Mouse (Mus musculus) intestine, postnatal 0 days (tissue): ENCODE data around the gene Atg13. TPM values are rescaled to one million over a fixed set of nuclear protein-coding genes. Genes with fewer than 3 reads are reported as not detected.

Experiments used
- ATAC-seq: fragments of 200-750 bp; cut with Nextera tagmentation; 2 replicates; pipeline ENCODE4 v1.8.0; 2017; ENCODE audit warnings: mild to moderate bottlenecking, moderate TSS enrichment, moderate library complexity
- H3K27ac ChIP-seq: fragments of 300-500 bp; sonication (generic); 2 replicates; pipeline ENCODE4 v1.5.1; 2014; ENCODE audit warnings: mild to moderate bottlenecking, low read depth, low read length, moderate library complexity
- H3K27me3 ChIP-seq: fragments of 300-500 bp; sonication (generic); replicated peaks from 2 replicates; pipeline ENCODE4 v1.6.1; 2014; ENCODE audit warnings: low read length, mixed read lengths; ENCODE audit not compliant: control insufficient read depth, insufficient read depth
- H3K36me3 ChIP-seq: fragments of 300-500 bp; sonication (generic); 2 replicates; pipeline ENCODE4 v1.6.1; 2014; ENCODE audit warnings: mild to moderate bottlenecking, moderate library complexity; ENCODE audit not compliant: control insufficient read depth, insufficient read depth
- H3K4me1 ChIP-seq: fragments of 300-500 bp; sonication (generic); replicated peaks from 2 replicates; pipeline ENCODE4 v1.6.1; 2014; ENCODE audit warnings: antibody characterized with exemption, low read length, mixed read lengths; ENCODE audit not compliant: control insufficient read depth, insufficient read depth
- H3K4me2 ChIP-seq: fragments of 300-500 bp; sonication (generic); replicated peaks from 2 replicates; pipeline ENCODE4 v1.6.1; 2014; ENCODE audit warnings: low read depth, mild to moderate bottlenecking, moderate library complexity
- H3K4me3 ChIP-seq: fragments of 300-500 bp; sonication (generic); 2 replicates; pipeline ENCODE4 v1.5.1; 2014; ENCODE audit warnings: low read depth, low read length
- H3K9ac ChIP-seq: fragments of 300-500 bp; sonication (generic); 2 replicates; pipeline ENCODE4 v1.6.1; 2014; ENCODE audit warnings: mild to moderate bottlenecking, low read depth, low read length
- H3K9me3 ChIP-seq: fragments of 300-500 bp; sonication (generic); 2 replicates; pipeline ENCODE4 v1.6.1; 2016; ENCODE audit warnings: mixed run types; ENCODE audit not compliant: control insufficient read depth
- CTCF ChIP-seq: sonication (generic); IDR thresholded peaks from 2 replicates; pipeline ENCODE4 v1.5.1; 2016; ENCODE audit warnings: low read depth, mild to moderate bottlenecking, control low read depth, antibody characterized with exemption, moderate library complexity
- WGBS: fragments of 180-500 bp; shearing (Covaris S2); extraction: QIAGEN DNeasy Blood & Tissue Kit; methylation state at CpG from one replicate; pipeline ENCODE4 v1.1.7; 2014; 5-methylcytosine and 5-hydroxymethylcytosine counted together
- polyA plus RNA-seq: library from polyadenylated mRNA; unstranded; fragments of >200 nt; fragmentation: Nextera tagmentation; extraction: Ambion mirVana; gene quantifications from 2 replicates; pipeline ENCODE4 v1.2.1, GENCODE M21; 2015

Atg13 gene
- polyA plus RNA-seq, 1 experiment from 2014 or later: 15.8 TPM

DNA sequence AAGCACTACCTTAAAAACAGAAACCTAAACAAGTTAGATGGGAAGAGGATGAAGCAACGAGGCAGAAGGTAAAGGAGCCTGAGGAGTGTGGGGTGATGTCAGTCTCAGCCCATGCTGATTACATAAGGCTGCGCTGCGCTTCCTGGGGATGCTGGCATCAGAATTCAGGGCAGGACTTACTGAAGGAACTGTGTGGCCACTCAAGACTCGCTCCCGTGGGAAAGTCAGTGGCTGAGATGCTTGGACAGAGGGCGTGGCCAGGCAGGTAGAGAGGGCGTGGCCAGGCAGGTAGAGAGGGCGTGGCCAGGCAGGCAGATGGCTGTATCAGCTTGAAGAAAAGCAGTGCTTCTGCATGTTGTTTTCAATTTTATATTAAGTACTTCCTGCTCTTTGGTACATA lies 26.5 kb downstream of the Atg13 start:
- H3K27me3 ChIP-seq: no peaks in the 10 kb centered on the region
- no peak overlapping the region for H3K4me3 ChIP-seq
- no peak overlapping the region for H3K9ac ChIP-seq
- 65% methylated on average over 8 of the region's 8 CpGs for WGBS
- ATAC-seq: no peak
- no peak for TF ChIP-seq CTCF
- no peaks in the 10 kb centered on the region for H3K9me3 ChIP-seq
- no peak overlapping the region for H3K4me2 ChIP-seq
- no peaks in the 10 kb centered on the region for H3K4me1 ChIP-seq
- H3K36me3 ChIP-seq: peaks cover 72% of the 10 kb centered on the region
- H3K27ac ChIP-seq: no peak overlapping the region

DNA sequence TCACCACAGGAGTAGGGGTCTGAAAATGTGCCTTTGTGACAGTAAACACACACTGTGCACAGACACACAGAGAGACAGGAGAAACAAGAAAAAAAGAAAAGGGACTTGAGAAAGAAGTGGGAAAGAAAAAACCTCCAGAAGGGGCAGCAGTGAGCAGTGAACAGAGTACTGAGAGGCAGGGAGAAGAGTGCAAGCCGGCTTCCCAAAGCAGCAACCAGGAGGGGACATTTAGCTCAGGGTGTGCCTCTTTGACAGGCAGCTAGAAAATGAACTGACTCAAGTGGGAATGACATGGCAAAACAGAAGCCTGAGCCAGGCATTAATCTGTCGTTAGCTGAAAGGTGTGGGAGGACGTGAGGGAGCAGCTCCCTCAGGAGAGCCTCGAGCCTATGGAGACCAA lies 27.5 kb downstream of the Atg13 start:
- Histone ChIP-seq H3K27me3 (no peaks in the 10 kb centered on the region), H3K4me3 (no peak overlapping the region), H3K9ac (no peak overlapping the region), H3K4me2 (no peak overlapping the region), H3K9me3 (no peaks in the 10 kb centered on the region), H3K4me1 (no peaks in the 10 kb centered on the region), H3K36me3 (peaks cover 70% of the 10 kb centered on the region), H3K27ac (no peak overlapping the region)
- no peak for ATAC-seq
- TF ChIP-seq CTCF: peak; percentile 72
- WGBS: 60% methylated on average over 4 of the region's 4 CpGs

DNA sequence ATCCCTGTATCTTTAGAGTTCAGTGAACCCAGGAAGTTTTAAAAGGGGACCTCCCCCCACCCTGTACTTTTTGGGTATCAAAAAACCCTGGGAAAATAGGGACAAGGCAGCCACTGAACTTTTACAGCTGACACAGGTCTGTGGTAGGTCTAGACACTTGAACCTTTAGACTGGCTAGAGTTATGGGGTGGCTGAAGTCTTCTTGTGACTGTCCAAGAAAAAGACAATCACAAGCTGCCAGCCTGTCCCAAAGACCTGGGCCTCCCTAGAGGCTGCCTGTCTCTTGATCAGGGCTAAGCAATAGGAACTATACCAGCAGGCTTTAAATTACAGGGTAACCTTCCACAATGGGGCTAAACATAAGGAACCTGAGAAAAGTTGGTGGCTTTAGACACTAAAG lies 33.4 kb downstream of the Atg13 start:
- Histone ChIP-seq H3K27me3 (no peaks in the 10 kb centered on the region), H3K9me3 (no peaks in the 10 kb centered on the region), H3K9ac (no peak overlapping the region), H3K4me1 (no peaks in the 10 kb centered on the region), H3K36me3 (peaks cover 87% of the 10 kb centered on the region), H3K4me2 (no peak overlapping the region), H3K4me3 (no peak overlapping the region), H3K27ac (no peak overlapping the region)
- TF ChIP-seq CTCF: no peak
- no peak for ATAC-seq

DNA sequence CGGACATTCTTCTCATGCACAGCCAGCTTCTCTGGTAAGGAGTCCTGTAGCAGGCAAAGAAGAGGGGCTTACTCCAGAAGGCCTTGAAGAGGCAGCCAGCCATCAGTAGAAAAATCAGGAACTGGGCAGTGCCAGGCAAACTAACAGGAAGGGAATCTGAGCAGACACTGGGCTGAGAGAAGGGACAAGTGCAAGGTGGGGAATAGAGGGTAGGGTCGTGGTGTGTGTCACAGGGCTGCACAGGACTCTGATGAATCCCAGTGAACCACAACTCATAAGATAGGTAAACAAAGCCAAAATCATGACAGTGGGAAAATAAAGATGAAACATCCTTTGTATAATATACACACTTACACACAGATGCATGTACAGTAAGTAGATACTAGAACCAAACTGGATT lies 34.0 kb downstream of the Atg13 start:
- H3K9ac ChIP-seq: no peak overlapping the region
- no peak overlapping the region for H3K27ac ChIP-seq
- 72% methylated on average over 2 of the region's 2 CpGs for WGBS

DNA sequence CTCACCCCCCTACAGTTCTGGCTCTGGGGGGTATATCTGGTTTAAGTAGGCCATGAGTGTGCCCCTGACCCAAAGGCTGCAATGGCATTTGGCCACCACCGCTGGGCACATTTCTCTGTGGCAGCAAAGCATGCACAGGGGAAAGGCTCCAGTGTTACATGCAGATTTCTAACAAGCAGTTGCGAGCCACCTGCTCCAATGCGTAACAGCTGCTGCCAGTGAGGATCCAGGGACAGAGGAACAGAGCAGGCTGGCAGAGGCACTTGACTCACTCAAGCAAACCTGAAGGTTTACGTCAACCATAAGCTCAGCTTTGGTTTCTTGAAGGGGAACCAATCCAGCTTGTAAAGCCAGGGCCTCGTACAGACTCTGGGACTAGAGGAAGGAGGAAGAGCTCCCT lies 35.5 kb downstream of the Atg13 start:
- H3K36me3 ChIP-seq: peaks cover 86% of the 10 kb centered on the region
- no peak for TF ChIP-seq CTCF
- ATAC-seq: no peak

More for the DNA sequence above, 34.0 kb downstream of the Atg13 start:
- TF ChIP-seq CTCF: no peak
- H3K4me3 ChIP-seq: no peak overlapping the region
- H3K36me3 ChIP-seq: peaks cover 84% of the 10 kb centered on the region
- no peaks in the 10 kb centered on the region for H3K4me1 ChIP-seq
- H3K4me2 ChIP-seq: no peak overlapping the region
- no peak for ATAC-seq
- H3K9me3 ChIP-seq: no peaks in the 10 kb centered on the region
- no peaks in the 10 kb centered on the region for H3K27me3 ChIP-seq

DNA sequence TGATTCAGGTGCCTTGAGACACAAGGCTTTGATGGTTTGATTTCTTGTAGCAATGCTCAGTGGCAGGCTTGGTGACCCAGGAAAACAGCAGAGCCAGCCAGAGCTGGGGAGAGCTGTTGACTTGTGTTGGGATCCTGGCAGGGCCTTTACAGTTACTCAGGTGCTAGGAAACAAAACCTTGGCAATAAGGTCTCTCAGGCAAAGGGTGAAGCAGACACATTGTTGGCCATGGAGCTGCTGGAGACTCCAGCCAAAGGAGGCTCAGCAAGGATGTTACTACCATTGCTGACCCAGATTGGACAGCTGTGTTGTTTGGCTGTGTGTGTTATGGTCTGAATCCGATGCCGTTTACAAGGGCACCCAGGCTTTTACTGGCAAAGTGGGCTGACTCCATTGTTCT lies 36.8 kb downstream of the Atg13 start:
- peaks cover 86% of the 10 kb centered on the region for H3K36me3 ChIP-seq
- no peaks in the 10 kb centered on the region for H3K9me3 ChIP-seq
- H3K4me3 ChIP-seq: no peak overlapping the region
- H3K27ac ChIP-seq: 0 out of 2 replicates have a peak overlapping the region, but pooled peaks have one; percentile 4
- H3K4me2 ChIP-seq: no peak overlapping the region
- H3K4me1 ChIP-seq: no peaks in the 10 kb centered on the region
- no peaks in the 10 kb centered on the region for H3K27me3 ChIP-seq
- no peak for TF ChIP-seq CTCF
- 82% methylated on average over 2 of the region's 2 CpGs for WGBS
- no peak for ATAC-seq
- H3K9ac ChIP-seq: no peak overlapping the region

More for the DNA sequence above, 35.5 kb downstream of the Atg13 start:
- no peak overlapping the region for H3K4me2 ChIP-seq
- no peak overlapping the region for H3K4me3 ChIP-seq
- H3K9ac ChIP-seq: no peak overlapping the region
- H3K27me3 ChIP-seq: no peaks in the 10 kb centered on the region
- WGBS: 88% methylated on average over 5 of the region's 5 CpGs
- H3K4me1 ChIP-seq: no peaks in the 10 kb centered on the region
- H3K27ac ChIP-seq: no peak overlapping the region
- no peaks in the 10 kb centered on the region for H3K9me3 ChIP-seq

DNA sequence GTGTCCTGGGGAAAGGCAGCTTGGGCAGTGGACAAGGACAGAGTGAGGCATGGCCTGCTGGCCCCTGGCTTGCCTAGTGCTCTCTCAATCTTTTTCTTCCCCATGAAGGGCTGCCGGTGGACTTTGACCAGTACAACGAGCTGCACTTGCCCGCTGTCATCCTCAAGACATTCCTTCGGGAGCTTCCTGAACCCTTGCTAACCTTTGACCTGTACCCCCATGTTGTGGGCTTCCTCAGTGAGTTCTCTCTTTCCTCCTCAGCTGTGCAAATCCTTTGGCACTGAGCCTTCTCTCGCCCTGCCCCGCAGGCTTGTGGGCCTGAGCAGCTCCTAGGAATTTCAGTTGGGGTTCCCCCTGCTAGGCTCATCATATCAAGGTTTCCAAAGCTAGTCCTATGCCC lies 40.3 kb downstream of the Atg13 start:
- H3K4me2 ChIP-seq: no peak overlapping the region
- no peak overlapping the region for H3K27ac ChIP-seq
- H3K4me1 ChIP-seq: no peaks in the 10 kb centered on the region
- H3K4me3 ChIP-seq: no peak overlapping the region
- no peak for ATAC-seq
- no peak for TF ChIP-seq CTCF
- H3K9me3 ChIP-seq: no peaks in the 10 kb centered on the region
- WGBS: 63% methylated on average over 6 of the region's 6 CpGs
- H3K27me3 ChIP-seq: no peaks in the 10 kb centered on the region
- no peak overlapping the region for H3K9ac ChIP-seq
- peaks cover 85% of the 10 kb centered on the region for H3K36me3 ChIP-seq
